Mouse (Mus musculus): ENCODE data around the gene Ttc21a. TPM values are rescaled to one million over a fixed set of nuclear protein-coding genes. Genes with fewer than 3 reads are reported as not detected.

Ttc21a gene
- polyA plus RNA-seq, 1 experiment from 2014 or later = 0.27 TPM

GRCm38 (mm10) chr9:119966221-119966910 is 29.0 kb downstream of the Ttc21a start:
- no peak for ATAC-seq (ENCODE audit: extremely low read depth, insufficient number of reproducible peaks, low FRiP score, low TSS enrichment)
- Histone ChIP-seq H3K4me3 (no peak overlapping the region), H3K4me1 (peaks cover 52% of the 10 kb centered on the region), H3K9ac (no peak overlapping the region), H3K27ac (replicated peaks) (no peak overlapping the region), H3K9me3 (no peaks in the 10 kb centered on the region), H3K27me3 (replicated peaks) (no peaks in the 10 kb centered on the region), H3K4me2 (no peak overlapping the region), H3K36me3 (peaks cover 4% of the 10 kb centered on the region)
- WGBS = 85% methylated on average over 26 of the region's 26 CpGs

GRCm38 (mm10) chr9:119969811-119970210 is 32.4 kb downstream of the Ttc21a start:
- H3K27me3 ChIP-seq (replicated peaks) = no peaks in the 10 kb centered on the region
- H3K4me1 ChIP-seq = peaks cover 30% of the 10 kb centered on the region
- H3K9ac ChIP-seq = no peak overlapping the region
- H3K4me3 ChIP-seq = no peak overlapping the region
- no peak overlapping the region for H3K4me2 ChIP-seq
- H3K9me3 ChIP-seq = no peaks in the 10 kb centered on the region
- WGBS = 82% methylated on average over 7 of the region's 7 CpGs
- peaks cover 38% of the 10 kb centered on the region for H3K36me3 ChIP-seq
- ATAC-seq (ENCODE audit: extremely low read depth, insufficient number of reproducible peaks, low FRiP score, low TSS enrichment) = no peak
- H3K27ac ChIP-seq (replicated peaks) = peak overlapping the region; percentile 56; the same call in 1 of the 2 replicates

- WGBS = 35% methylated on average over 6 of the region's 6 CpGs
- ATAC-seq (ENCODE audit: extremely low read depth, insufficient number of reproducible peaks, low FRiP score, low TSS enrichment) = no peak
- H3K27me3 ChIP-seq (replicated peaks) = no peaks in the 10 kb centered on the region
- no peak overlapping the region for H3K4me2 ChIP-seq
- H3K9ac ChIP-seq = peak overlapping the region; percentile 57; the same call in 1 of the 2 replicates
- no peak overlapping the region for H3K4me3 ChIP-seq
- H3K36me3 ChIP-seq = peaks cover 43% of the 10 kb centered on the region
- H3K9me3 ChIP-seq = no peaks in the 10 kb centered on the region
- peaks cover 28% of the 10 kb centered on the region for H3K4me1 ChIP-seq
- H3K27ac ChIP-seq (replicated peaks) = peak overlapping the region; percentile 56
Measured at GRCm38 (mm10) chr9:119970221-119970620, 32.8 kb downstream of the Ttc21a start.

GRCm38 (mm10) chr9:119970763-119971656 is 33.6 kb downstream of the Ttc21a start:
- peaks cover 27% of the 10 kb centered on the region for H3K4me1 ChIP-seq
- H3K4me3 ChIP-seq = no peak overlapping the region
- H3K4me2 ChIP-seq = no peak overlapping the region
- ATAC-seq (ENCODE audit: extremely low read depth, insufficient number of reproducible peaks, low FRiP score, low TSS enrichment) = no peak
- peak overlapping the region; percentile 56 for H3K27ac ChIP-seq (replicated peaks)
- H3K9ac ChIP-seq = peak overlapping the region; percentile 57
- H3K9me3 ChIP-seq = no peaks in the 10 kb centered on the region
- H3K36me3 ChIP-seq = peaks cover 46% of the 10 kb centered on the region
- no peaks in the 10 kb centered on the region for H3K27me3 ChIP-seq (replicated peaks)
- WGBS = 75% methylated on average over 7 of the region's 7 CpGs

- H3K27ac ChIP-seq (replicated peaks) = no peak overlapping the region
- peaks cover 46% of the 10 kb centered on the region for H3K36me3 ChIP-seq
- no peak overlapping the region for H3K4me3 ChIP-seq
- H3K4me1 ChIP-seq = peaks cover 38% of the 10 kb centered on the region
- H3K9ac ChIP-seq = no peak overlapping the region
- 89% methylated on average over 10 of the region's 10 CpGs for WGBS
- no peak overlapping the region for H3K4me2 ChIP-seq
- H3K9me3 ChIP-seq = no peaks in the 10 kb centered on the region
- no peak for ATAC-seq (ENCODE audit: extremely low read depth, insufficient number of reproducible peaks, low FRiP score, low TSS enrichment)
- no peaks in the 10 kb centered on the region for H3K27me3 ChIP-seq (replicated peaks)
Measured at GRCm38 (mm10) chr9:119972166-119972565, 34.8 kb downstream of the Ttc21a start.

GRCm38 (mm10) chr9:119972582-119972981 is 35.2 kb downstream of the Ttc21a start:
- ATAC-seq (ENCODE audit: extremely low read depth, insufficient number of reproducible peaks, low FRiP score, low TSS enrichment) = no peak
- Histone ChIP-seq H3K27ac (replicated peaks) (no peak overlapping the region), H3K4me3 (no peak overlapping the region), H3K9me3 (no peaks in the 10 kb centered on the region), H3K9ac (no peak overlapping the region), H3K4me2 (no peak overlapping the region), H3K4me1 (peaks cover 42% of the 10 kb centered on the region), H3K27me3 (replicated peaks) (no peaks in the 10 kb centered on the region), H3K36me3 (peaks cover 46% of the 10 kb centered on the region)
- 84% methylated on average over 12 of the region's 12 CpGs for WGBS

- WGBS = 92% methylated on average over 23 of the region's 23 CpGs
- Histone ChIP-seq H3K27me3 (replicated peaks) (no peaks in the 10 kb centered on the region), H3K9ac (no peak overlapping the region), H3K4me2 (no peak overlapping the region), H3K4me3 (no peak overlapping the region), H3K27ac (replicated peaks) (no peak overlapping the region), H3K4me1 (peaks cover 49% of the 10 kb centered on the region), H3K36me3 (peaks cover 46% of the 10 kb centered on the region), H3K9me3 (no peaks in the 10 kb centered on the region)
- no peak for ATAC-seq (ENCODE audit: extremely low read depth, insufficient number of reproducible peaks, low FRiP score, low TSS enrichment)
Measured at GRCm38 (mm10) chr9:119973281-119973680, 35.9 kb downstream of the Ttc21a start.

- no peak overlapping the region for H3K4me3 ChIP-seq
- H3K4me2 ChIP-seq = no peak overlapping the region
- WGBS = 89% methylated on average over 27 of the region's 27 CpGs
- H3K27ac ChIP-seq (replicated peaks) = no peak overlapping the region
- peaks cover 53% of the 10 kb centered on the region for H3K4me1 ChIP-seq
- H3K9ac ChIP-seq = no peak overlapping the region
- ATAC-seq (ENCODE audit: extremely low read depth, insufficient number of reproducible peaks, low FRiP score, low TSS enrichment) = no peak
- no peaks in the 10 kb centered on the region for H3K9me3 ChIP-seq
- H3K27me3 ChIP-seq (replicated peaks) = no peaks in the 10 kb centered on the region
- H3K36me3 ChIP-seq = peaks cover 46% of the 10 kb centered on the region
Measured at GRCm38 (mm10) chr9:119973869-119974520, 36.6 kb downstream of the Ttc21a start.

GRCm38 (mm10) chr9:119974609-119975008 is 37.2 kb downstream of the Ttc21a start:
- WGBS = 79% methylated on average over 5 of the region's 5 CpGs
- Histone ChIP-seq H3K27ac (replicated peaks) (no peak overlapping the region), H3K27me3 (replicated peaks) (no peaks in the 10 kb centered on the region), H3K9ac (no peak overlapping the region), H3K4me1 (peaks cover 53% of the 10 kb centered on the region), H3K36me3 (peaks cover 46% of the 10 kb centered on the region), H3K9me3 (no peaks in the 10 kb centered on the region), H3K4me3 (no peak overlapping the region), H3K4me2 (no peak overlapping the region)
- no peak for ATAC-seq (ENCODE audit: extremely low read depth, insufficient number of reproducible peaks, low FRiP score, low TSS enrichment)

GRCm38 (mm10) chr9:119975286-119975685 is 37.9 kb downstream of the Ttc21a start:
- Histone ChIP-seq H3K4me1 (peaks cover 54% of the 10 kb centered on the region), H3K9ac (no peak overlapping the region), H3K9me3 (no peaks in the 10 kb centered on the region), H3K36me3 (peaks cover 46% of the 10 kb centered on the region), H3K4me3 (no peak overlapping the region), H3K4me2 (no peak overlapping the region), H3K27ac (replicated peaks) (no peak overlapping the region), H3K27me3 (replicated peaks) (no peaks in the 10 kb centered on the region)
- no peak for ATAC-seq (ENCODE audit: extremely low read depth, insufficient number of reproducible peaks, low FRiP score, low TSS enrichment)
- 93% methylated on average over 4 of the region's 4 CpGs for WGBS

All from heart, embryonic 13.5 days (tissue).